Mouse (Mus musculus) left cerebral cortex, adult 9 months (tissue): ENCODE measurements at regions not wholly inside any gene's neighbourhood (a gene's known extent, or its start where the extent isn't known, plus 50 kb on each side); places are given as distances from the start of the nearest gene placed in this dataset.

Experiments
- DNase-seq, 2 experiments: peaks; one replicate each; pipeline ENCODE4 v3.0.0; 2022; ENCODE audit warnings: low spot score in 2 of 2

GRCm38 (mm10) chr5:69678268-69678667 lies 86.1 kb upstream of the Gnpda2 start:
- no peak for DNase-seq

GRCm38 (mm10) chr5:69665555-69665954 lies 73.4 kb upstream of the Gnpda2 start:
- DNase-seq, result peak in 1 of 2 experiments; percentile 6

GRCm38 (mm10) chr5:69663961-69664360 lies 71.8 kb upstream of the Gnpda2 start:
- DNase-seq, result no peak
